Mouse (Mus musculus) left cerebral cortex, postnatal 14 days (tissue): ENCODE data around the gene Ttc30a1. TPM values are rescaled to one million over a fixed set of nuclear protein-coding genes. Genes with fewer than 3 reads are reported as not detected.
"Not testable (repeated sequence)": the region's sequence is repeated elsewhere in the genome, so short reads cannot be mapped to it uniquely, and the experiment has no call there.

Source experiments
- DNase-seq, 2 experiments: peaks; one replicate each; pipeline ENCODE4 v3.0.0; 2021 to 2022; ENCODE audit warnings: low spot score in 2 of 2, mixed read lengths in 1 of 2
- intact Hi-C: fragments of 180-260 bp; cut with DNase I; formaldehyde crosslinking; loops from one replicate; pipeline ENCODE4 v1.15.1; 2025
- total RNA-seq, 2 experiments: library from RNA; stranded (reverse); gene quantifications; 2 replicates each; pipeline ENCODE4 v1.2.3; 2021

Gene Ttc30a1
- total RNA-seq, 2 experiments from 2014 or later, result 2.2 to 3.5 TPM

GRCm38 (mm10) chr2:75987739-75988138 lies 6.0 kb upstream of the Ttc30a1 start:
- intact Hi-C loops, result no loop called here
- no peak for DNase-seq

GRCm38 (mm10) chr2:75985124-75985523 lies 3.4 kb upstream of the Ttc30a1 start:
- DNase-seq, result peak; percentile 82 to 92
- intact Hi-C loops, result loop anchor here (2.0 kb wide), 1 partner anchor 86 kb away; no protein-coding TSS in a partner anchor

GRCm38 (mm10) chr2:75983847-75984246 lies 2.1 kb upstream of the Ttc30a1 start:
- intact Hi-C loops, result loop anchor here (2.0 kb wide), 1 partner anchor 87 kb away; no protein-coding TSS in a partner anchor

DNA sequence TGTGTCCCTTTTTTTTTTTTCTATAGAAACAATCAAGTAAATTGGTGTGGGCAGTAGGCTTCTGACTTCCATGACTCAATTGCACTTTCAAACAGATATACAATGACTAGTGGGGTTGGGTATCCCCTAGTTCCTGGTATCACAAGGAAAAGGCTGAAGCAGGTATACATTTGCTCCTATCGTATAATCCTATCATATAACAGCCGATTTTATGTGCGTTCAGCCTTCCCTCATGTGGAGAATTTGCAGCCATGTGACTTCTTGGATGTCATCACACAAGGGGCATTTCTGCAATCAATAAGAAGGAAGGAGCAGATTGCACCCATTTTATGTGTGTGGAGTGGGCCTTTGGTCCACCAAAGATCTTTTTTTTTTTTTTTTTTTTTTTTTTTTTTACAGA lies 1.3 kb upstream of the Ttc30a1 start:
- no peak for DNase-seq
- intact Hi-C loops, result no loop called here

More at GRCm38 (mm10) chr2:75983847-75984246, 2.1 kb upstream of the Ttc30a1 start:
- DNase-seq, result no peak

DNA sequence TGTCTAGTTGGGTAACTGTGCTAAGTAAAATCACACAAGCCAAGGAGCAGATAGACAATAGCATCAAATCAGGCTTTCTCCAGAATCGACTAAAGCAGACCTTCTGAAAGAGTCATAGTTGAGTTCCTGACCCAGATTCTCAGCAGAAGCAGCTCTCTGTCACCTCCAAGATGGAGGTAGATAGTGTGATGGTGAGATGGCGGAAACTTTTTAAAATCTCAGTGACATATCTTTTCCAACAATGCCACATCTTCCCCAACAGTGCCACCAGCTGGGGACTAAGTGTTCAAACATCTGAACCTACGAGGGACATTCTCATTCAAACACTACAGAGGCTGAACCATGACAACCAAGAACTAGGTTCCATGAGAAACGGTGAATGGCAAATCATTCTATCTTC lies 859 bp upstream of the Ttc30a1 start:
- no peak for DNase-seq
- intact Hi-C loops, result no loop called here

DNA sequence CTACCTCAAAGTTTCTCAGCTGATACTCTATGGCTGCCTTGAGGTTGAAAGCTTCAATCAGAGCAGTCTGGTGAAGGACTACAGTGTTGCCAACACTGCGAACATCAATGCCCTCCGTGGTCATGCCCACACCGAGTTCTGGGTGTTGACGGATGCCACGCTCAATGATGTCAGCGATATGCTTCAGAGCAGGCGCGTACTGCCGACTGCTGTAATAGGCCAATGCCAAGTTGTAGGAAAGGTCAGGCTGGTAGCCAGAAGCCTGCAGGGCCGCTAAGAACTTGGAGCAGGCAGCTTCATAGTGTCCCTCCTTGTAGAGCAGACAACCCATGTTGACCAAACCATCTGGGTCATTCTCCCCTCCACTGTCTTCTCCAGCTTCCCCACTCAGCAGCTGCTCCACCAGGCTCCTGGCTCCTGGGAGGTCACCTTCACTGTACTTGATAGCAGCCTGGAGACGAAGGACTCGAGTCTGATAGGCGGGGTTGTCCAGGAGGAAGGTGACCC lies 781 bp downstream of the Ttc30a1 start:
- intact Hi-C loops, DNase-seq: not testable (repeated sequence)

DNA sequence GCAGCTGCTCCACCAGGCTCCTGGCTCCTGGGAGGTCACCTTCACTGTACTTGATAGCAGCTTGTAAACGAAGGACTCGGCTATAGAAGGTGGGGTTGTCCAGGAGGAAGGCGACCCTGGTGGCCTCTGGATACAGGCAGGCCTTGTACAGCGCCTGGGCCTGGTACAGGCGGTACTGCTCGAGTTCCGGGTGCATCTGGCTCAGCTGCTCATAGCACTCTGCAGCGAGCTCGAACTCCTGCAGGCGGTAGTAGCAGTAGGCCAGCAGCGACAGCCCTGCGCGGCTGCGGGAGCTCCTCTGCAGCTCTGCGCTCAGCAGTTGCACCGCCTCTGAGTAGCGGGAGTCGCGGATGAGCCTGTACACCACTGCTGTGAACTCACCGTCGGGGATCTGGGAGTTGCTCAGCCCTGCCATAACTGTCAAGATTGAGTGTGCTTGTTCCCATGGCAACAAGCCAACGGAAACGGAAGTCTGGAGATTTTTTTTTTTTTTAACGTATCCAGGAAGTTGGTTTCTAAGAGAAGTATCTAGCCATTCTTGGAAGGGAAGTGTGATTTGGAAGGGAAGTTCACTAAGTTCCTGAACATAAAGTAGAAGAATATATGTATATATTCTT lies 3.9 kb downstream of the Ttc30a1 start, which contains the start of gene Ttc30a2:
Ttc30a2 (minus strand) TSS at position 419 of the 617 bp plus-strand sequence.
- intact Hi-C loops, result not testable (repeated sequence)
- DNase-seq, result peak in 1 of 2 experiments; percentile 54

GRCm38 (mm10) chr2:75976070-75976469 lies 5.7 kb downstream of the Ttc30a1 start:
- intact Hi-C loops, result not testable (repeated sequence)

DNA sequence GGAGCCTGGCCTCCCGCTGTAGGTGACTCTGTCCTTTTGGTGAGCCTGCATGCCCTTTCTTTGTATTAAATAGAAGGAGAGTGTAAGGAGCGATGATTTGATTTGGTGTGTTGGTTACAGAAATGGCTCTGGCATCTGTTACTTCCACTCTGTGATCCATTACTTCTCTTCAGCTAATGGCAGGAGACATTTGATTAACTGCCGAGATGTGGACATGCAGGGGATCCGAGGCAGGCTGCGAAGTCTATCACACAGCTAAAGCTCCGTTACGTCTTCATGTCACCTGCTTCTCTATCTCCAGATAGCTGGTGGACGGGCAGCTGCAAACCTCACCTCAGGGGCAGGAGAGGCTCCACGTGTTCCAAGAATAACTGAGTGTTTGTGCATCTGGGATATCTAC lies 7.6 kb downstream of the Ttc30a1 start:
- DNase-seq, result no peak
- intact Hi-C loops, result no loop called here

More at GRCm38 (mm10) chr2:75976070-75976469, 5.7 kb downstream of the Ttc30a1 start:
- not testable (repeated sequence) for DNase-seq

GRCm38 (mm10) chr2:75964972-75965371 lies 16.8 kb downstream of the Ttc30a1 start:
- intact Hi-C loops, result loop anchor here (5.0 kb wide), 3 partner anchors 83 to 358 kb away; no protein-coding TSS in a partner anchor
- peak; percentile 74 to 89 for DNase-seq

DNA sequence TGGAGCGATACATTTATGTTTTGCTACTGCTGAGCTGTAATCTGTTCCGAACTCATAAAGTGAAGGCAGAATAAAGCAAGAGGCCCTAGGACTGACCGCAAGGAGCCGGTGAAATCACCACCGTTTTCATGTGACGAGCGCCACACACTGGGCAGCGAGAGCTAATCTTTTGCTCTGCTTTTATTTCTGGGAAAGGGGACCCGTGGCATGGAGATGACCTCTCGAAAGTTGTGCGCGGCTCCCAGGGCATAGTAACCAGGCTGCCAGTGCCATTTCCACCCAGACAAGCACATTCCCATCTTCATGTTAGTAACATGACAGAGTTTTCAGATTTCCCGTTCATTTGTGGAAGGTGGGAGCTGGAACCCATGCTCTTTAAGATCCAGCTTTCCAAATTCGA lies 17.3 kb downstream of the Ttc30a1 start:
- intact Hi-C loops, result loop anchor here (5.0 kb wide), 2 partner anchors 82 to 177 kb away; no protein-coding TSS in a partner anchor
- DNase-seq, result peak in 1 of 2 experiments; percentile 60

DNA sequence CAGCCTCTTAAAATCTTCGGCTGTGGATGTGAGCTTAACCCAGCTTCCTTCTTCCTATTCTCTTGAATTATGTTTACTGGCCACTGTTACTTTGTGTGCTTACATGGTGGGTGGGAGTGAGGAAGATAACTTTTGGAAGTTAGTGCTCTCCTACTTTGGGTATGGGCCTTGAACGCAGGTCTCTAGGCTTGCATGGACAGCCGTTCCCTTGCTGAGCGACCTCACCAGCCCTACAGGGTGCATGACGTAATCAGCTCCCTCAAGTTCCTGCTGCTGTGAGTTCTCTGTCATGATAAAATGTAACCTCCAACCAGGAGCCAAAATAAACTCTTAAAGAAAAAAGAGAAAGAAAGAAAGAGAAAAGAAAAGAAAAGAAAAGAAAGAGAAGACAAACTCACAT lies 17.7 kb downstream of the Ttc30a1 start:
- intact Hi-C loops, result loop anchor here (5.0 kb wide), 2 partner anchors 82 to 177 kb away; no protein-coding TSS in a partner anchor
- no peak for DNase-seq

- intact Hi-C loops, result loop anchor here (5.0 kb wide), 2 partner anchors 81 to 176 kb away; no protein-coding TSS in a partner anchor
- no peak for DNase-seq
Observed at GRCm38 (mm10) chr2:75963211-75963840, 18.4 kb downstream of the Ttc30a1 start.

GRCm38 (mm10) chr2:75960366-75961330 lies 21.1 kb downstream of the Ttc30a1 start:
- intact Hi-C loops, result loop anchor here (5.0 kb wide), 2 partner anchors 78 to 173 kb away; no protein-coding TSS in a partner anchor
- peak in 1 of 2 experiments; percentile 47 for DNase-seq

DNA sequence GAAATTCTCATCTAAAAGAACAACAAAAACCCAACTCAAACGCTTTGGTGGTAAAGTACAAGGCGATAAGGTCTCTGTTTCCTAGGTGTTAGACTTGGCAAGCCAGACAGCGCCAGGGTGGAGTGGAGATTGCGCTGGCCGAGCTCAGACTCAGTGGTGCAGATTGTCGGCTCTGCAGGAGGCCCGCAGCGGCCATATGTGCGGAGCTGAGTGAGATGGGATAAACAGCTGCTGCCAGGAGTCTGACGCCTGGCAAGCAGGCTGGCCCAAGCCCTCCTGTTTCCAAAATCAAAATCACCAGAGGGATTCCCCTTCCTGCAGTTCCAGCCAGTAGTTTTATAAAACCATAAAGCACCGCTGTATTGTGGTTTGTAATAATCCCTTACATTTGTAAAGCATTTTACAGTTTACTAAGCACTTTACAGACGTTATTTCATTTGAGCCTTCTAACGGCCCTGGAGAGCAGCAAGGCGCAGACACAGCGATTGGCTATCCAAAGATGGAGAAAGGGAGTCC lies 21.9 kb downstream of the Ttc30a1 start:
- DNase-seq, result no peak
- intact Hi-C loops, result loop anchor here (5.0 kb wide), 2 partner anchors 78 to 173 kb away; no protein-coding TSS in a partner anchor

- no peak for DNase-seq
- intact Hi-C loops, result no loop called here
Observed at GRCm38 (mm10) chr2:75959183-75959849, 22.5 kb downstream of the Ttc30a1 start.

- DNase-seq, result no peak
Observed at GRCm38 (mm10) chr2:75955709-75956108, 26.1 kb downstream of the Ttc30a1 start.

DNA sequence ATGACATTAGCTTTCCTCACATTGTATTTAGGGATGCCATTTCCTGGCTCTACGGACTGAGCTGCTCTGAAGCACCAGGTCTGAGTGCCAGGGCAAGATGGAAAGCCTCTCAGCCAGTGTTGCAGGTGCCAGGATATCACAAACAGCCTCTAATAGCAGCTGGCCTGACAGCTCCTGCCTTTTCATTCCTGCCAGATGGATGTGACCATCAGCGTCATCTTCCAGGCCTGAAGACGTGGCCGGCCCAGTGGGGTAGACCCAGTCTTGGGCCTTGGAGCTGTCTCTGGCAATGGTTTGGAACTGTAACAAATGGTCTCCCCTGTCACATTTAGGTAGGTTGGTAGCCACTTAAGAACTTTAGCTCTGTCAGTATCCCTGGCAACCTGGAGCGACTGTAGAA lies 28.4 kb downstream of the Ttc30a1 start:
- intact Hi-C loops, result no loop called here
- DNase-seq, result no peak

More at GRCm38 (mm10) chr2:75955709-75956108, 26.1 kb downstream of the Ttc30a1 start:
- intact Hi-C loops, result no loop called here
